Mouse (Mus musculus) stomach, postnatal 0 days (tissue): ENCODE data around the gene Clba1.
"Not testable (repeated sequence)": the region's sequence is repeated elsewhere in the genome, so short reads cannot be mapped to it uniquely, and the experiment has no call there.

ENCODE experiments used
- CTCF ChIP-seq: IDR thresholded peaks from 2 replicates; pipeline ENCODE4 v1.5.1; 2016; ENCODE audit warnings: antibody characterized with exemption, low read depth, mild to moderate bottlenecking, moderate library complexity
- EP300 ChIP-seq: optimal IDR thresholded peaks from 2 replicates; pipeline ENCODE3; 2016; ENCODE audit warnings: antibody characterized with exemption

GRCm38 (mm10) chr12:112842128-112842527, 33.4 kb downstream of the Clba1 start:
- TF ChIP-seq CTCF, EP300: not testable (repeated sequence)
